Mouse (Mus musculus) cerebellum, adult 2 months (tissue): ENCODE measurements around the gene 2700081O15Rik.

Source experiments
- CTCF ChIP-seq: fragments of 200-500 bp; IDR thresholded peaks from 2 replicates; pipeline ENCODE4 v1.5.1; 2011; ENCODE audit warnings: low read depth, mild to moderate bottlenecking, control low read depth, low read length, moderate library complexity, borderline replicate concordance; ENCODE audit not compliant: insufficient read depth
- POLR2A ChIP-seq: fragments of 200-500 bp; IDR thresholded peaks from 2 replicates; pipeline ENCODE4 v1.6.1; 2011; ENCODE audit warnings: low read length, control low read depth, borderline replicate concordance; ENCODE audit not compliant: insufficient read depth

DNA sequence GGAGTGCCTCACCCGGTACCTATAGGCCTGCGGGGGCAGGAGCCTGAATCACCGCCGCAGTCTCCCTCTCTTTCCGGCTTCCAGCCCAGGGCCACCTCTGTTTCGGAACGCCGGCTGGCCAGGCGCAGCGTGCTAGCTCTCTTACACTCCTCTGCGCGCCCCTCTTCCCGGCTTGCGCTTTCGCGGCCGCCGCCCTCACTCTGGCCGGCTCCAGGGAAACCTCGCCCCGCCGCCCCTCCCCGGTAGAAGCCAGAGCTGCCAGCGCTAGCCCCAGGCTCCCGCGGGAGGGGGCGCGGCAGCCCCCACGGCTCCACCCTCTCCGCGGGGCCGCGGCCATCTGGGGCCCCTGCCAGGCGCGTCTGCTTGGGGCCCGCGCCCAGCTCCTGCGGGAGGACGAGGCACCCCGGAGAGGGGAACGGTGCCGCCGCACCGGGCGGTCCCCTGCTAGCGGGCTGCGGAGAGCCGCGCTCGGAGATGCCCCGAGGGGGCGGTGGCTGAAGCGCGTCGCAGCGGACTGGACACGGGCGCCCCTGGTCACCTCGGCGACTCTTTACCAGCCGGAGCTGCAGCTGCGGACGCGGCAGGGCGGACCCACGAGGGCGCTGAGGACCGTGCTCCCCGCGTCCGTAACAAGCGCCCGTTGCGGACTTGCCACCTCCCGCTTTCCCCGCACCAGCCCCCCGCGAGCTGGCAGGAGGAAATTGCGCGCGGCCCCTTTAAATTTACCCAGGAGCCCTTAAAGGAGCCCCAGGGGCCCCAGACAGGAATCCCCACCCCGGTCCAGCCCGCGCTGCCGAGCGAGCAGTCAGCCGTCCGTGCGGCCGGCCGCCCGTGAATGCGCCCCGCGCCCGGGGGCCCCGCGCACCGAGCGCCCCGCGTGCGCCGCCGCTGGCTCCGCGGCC is at the start of gene 2700081O15Rik:
- TF ChIP-seq CTCF (no peak), POLR2A (no peak)
